Mouse (Mus musculus) midbrain, embryonic 14.5 days (tissue): ENCODE results near the gene Carmil1. TPM values are rescaled to one million over a fixed set of nuclear protein-coding genes. Genes with fewer than 3 reads are reported as not detected.
A peak's percentile ranks its signal among the peaks of the same experiment; 100 is the strongest.

Experiments used
- ATAC-seq: fragments of 200-750 bp; cut with Nextera tagmentation; 2 replicates; pipeline ENCODE4 v1.8.0; 2017; ENCODE audit warnings: moderate number of reproducible peaks, moderate library complexity; ENCODE audit not compliant: low FRiP score, low TSS enrichment
- DNase-seq: peaks from one replicate; pipeline ENCODE4 v3.0.0-alpha.2; 2015
- H3K27ac ChIP-seq: fragments of 300-500 bp; sonication (generic); replicated peaks from 2 replicates; pipeline ENCODE4 v1.5.1; 2014; ENCODE audit warnings: mild to moderate bottlenecking, low read depth, low read length, moderate library complexity
- H3K27me3 ChIP-seq: fragments of 300-500 bp; sonication (generic); 2 replicates; pipeline ENCODE4 v1.6.1; 2014; ENCODE audit warnings: low read length, control low read depth, mixed read lengths; ENCODE audit not compliant: control insufficient read depth, insufficient read depth
- H3K36me3 ChIP-seq: fragments of 300-500 bp; sonication (generic); 2 replicates; pipeline ENCODE4 v1.6.1; 2014; ENCODE audit warnings: low read length, control low read depth; ENCODE audit not compliant: control insufficient read depth, insufficient read depth
- H3K4me1 ChIP-seq: fragments of 300-500 bp; sonication (generic); 2 replicates; pipeline ENCODE4 v1.6.1; 2014; ENCODE audit warnings: mild to moderate bottlenecking, antibody characterized with exemption, low read length, control low read depth; ENCODE audit not compliant: control insufficient read depth, insufficient read depth
- H3K4me2 ChIP-seq: fragments of 300-500 bp; sonication (generic); 2 replicates; pipeline ENCODE4 v1.6.1; 2014; ENCODE audit warnings: mild to moderate bottlenecking, low read length, moderate library complexity
- H3K4me3 ChIP-seq: fragments of 300-500 bp; sonication (generic); replicated peaks from 2 replicates; pipeline ENCODE4 v1.5.1; 2014; ENCODE audit warnings: low read depth, low read length
- H3K9ac ChIP-seq: fragments of 300-500 bp; sonication (generic); replicated peaks from 2 replicates; pipeline ENCODE4 v1.6.1; 2014; ENCODE audit warnings: mild to moderate bottlenecking, low read length, moderate library complexity
- H3K9me3 ChIP-seq: fragments of 300-500 bp; sonication (generic); 2 replicates; pipeline ENCODE4 v1.6.1; 2016; ENCODE audit warnings: low read length, control low read depth, mixed read lengths; ENCODE audit not compliant: control insufficient read depth
- WGBS: fragments of 180-500 bp; shearing (Covaris S2); extraction: QIAGEN DNeasy Blood & Tissue Kit; methylation state at CpG from one replicate; pipeline ENCODE4 v1.1.7; 2014; 5-methylcytosine and 5-hydroxymethylcytosine counted together
- polyA plus RNA-seq: library from polyadenylated mRNA; unstranded; fragments of >200 nt; fragmentation: Nextera tagmentation; extraction: Ambion mirVana; gene quantifications from 2 replicates; pipeline ENCODE4 v1.2.1, GENCODE M21; 2014

Gene Carmil1
- polyA plus RNA-seq, 1 experiment from 2014 or later, result 32.3 TPM

DNA sequence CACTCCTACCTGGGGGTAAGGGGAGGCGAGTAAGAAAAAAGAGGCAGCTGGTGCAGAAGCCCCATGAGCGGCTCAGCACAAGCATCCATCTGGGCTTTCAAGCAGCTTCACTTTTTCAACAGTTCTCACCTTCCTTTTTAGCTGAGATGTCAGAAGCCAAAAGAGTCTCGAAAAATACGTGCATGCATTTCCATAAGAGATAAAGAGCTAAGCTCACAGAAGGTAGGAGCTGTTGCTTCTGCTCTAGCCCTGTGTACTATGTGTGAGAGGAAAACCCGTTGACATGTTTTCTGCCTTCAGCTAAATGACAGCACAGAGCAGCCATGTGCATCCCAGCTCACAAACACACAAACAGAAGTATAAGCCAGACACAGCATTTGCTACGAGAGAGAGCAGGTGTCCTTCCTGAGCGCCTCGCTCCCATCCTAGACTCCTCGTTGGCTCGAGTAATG is 123.0 kb downstream of the Carmil1 start:
- Histone ChIP-seq H3K27ac (no peak overlapping the region), H3K4me2 (no peak overlapping the region), H3K36me3 (no peaks in the 10 kb centered on the region), H3K27me3 (no peaks in the 10 kb centered on the region), H3K4me1 (peaks cover 6% of the 10 kb centered on the region; the same call in 1 of the 2 replicates), H3K9me3 (no peaks in the 10 kb centered on the region), H3K4me3 (no peak overlapping the region), H3K9ac (no peak overlapping the region)
- WGBS, result 89% methylated on average over 10 of the region's 10 CpGs
- DNase-seq, result no peak
- no peak for ATAC-seq

DNA sequence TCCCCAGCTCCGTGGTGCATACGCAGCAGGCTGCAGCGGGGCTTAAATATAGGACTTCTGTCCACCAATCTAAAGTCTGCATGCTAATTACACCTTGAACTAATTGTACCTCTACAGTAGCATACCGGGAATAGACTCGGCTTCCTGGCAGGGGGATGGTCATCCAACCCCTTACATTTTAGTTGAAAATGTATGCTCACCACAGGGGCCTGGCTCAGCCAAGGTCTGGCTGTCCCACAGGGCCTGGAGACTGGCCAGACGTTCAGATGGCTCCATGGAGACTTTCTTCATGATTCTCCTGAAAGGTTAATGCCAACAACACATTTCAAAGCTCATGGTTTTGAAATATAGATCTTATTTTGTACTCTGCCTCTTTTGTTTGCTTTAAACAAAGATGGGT is 125.4 kb downstream of the Carmil1 start:
- no peak overlapping the region for H3K4me2 ChIP-seq
- DNase-seq, result no peak
- WGBS, result 45% methylated on average over 6 of the region's 6 CpGs

DNA sequence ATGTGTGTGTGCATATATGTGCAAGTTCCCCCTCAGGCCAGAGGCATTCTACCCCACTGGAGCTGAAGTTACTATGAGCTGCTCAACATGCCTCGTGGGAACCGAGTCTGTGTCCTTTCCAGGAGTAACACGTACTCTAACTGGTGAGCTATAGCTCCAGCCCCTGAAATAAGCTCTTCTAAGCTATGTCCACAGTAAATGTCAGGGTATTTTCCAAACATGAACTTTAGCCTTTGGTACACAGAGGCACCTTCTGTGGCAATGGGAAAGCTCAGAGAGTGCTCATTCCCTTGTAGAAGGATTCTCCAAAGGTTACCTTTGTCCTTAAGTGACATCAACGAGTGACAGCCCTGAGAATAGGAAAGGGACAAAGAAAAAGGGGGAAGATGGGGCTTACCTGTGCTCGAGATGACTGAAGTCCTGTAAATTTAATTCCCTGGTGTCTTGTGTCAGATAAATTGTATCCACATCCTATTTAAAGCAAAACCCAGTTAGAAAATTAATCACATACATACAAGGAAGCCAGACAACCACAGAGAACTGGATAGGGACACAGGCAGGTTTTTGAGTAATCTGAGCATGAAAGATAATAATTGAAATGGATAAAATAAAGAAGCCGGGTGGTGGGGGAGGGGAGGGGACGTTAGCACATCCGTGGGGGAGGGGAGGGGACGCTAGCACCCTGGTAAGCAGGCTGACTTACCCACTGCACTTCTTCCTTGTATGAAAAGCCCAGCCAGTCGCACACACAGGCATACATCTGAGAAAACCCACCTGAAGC is 126.1 kb downstream of the Carmil1 start:
- H3K27me3 ChIP-seq, result no peaks in the 10 kb centered on the region
- H3K9me3 ChIP-seq, result no peaks in the 10 kb centered on the region
- H3K36me3 ChIP-seq, result no peaks in the 10 kb centered on the region
- 53% methylated on average over 10 of the region's 10 CpGs for WGBS
- ATAC-seq (no peak), DNase-seq (peak; percentile 33)
- H3K27ac ChIP-seq, result no peak overlapping the region
- no peak overlapping the region for H3K9ac ChIP-seq
- peaks cover 6% of the 10 kb centered on the region; the same call in 1 of the 2 replicates for H3K4me1 ChIP-seq
- no peak overlapping the region for H3K4me3 ChIP-seq
- no peak overlapping the region for H3K4me2 ChIP-seq

More for the DNA sequence above, 125.4 kb downstream of the Carmil1 start:
- ATAC-seq, result no peak
- Histone ChIP-seq H3K27me3 (no peaks in the 10 kb centered on the region), H3K27ac (no peak overlapping the region), H3K4me1 (peaks cover 6% of the 10 kb centered on the region; the same call in 1 of the 2 replicates), H3K36me3 (no peaks in the 10 kb centered on the region), H3K4me3 (no peak overlapping the region), H3K9ac (no peak overlapping the region), H3K9me3 (no peaks in the 10 kb centered on the region)

DNA sequence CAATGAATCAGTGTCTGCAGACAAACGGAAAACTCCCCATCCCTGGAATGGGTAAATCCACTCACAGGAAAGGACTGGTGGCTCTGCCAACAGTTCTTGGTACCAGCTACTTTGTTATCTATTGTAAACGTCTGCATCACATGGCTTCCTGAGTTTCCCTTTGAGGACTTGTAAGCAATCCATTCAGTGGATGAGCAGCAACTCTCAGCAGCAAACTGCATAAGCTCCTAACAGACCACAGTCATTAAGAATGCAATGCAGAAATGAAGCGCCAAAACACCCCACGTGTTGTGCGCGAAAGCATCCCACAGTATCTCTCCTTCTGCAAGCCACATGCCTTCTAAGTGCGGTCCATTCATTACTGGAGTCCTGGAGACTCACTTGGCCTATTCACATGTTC is 128.0 kb downstream of the Carmil1 start:
- 68% methylated on average over 7 of the region's 7 CpGs for WGBS
- H3K4me2 ChIP-seq, result no peak overlapping the region
- no peak overlapping the region for H3K9ac ChIP-seq
- no peak overlapping the region for H3K4me3 ChIP-seq
- no peak for ATAC-seq
- H3K27me3 ChIP-seq, result no peaks in the 10 kb centered on the region
- no peak overlapping the region for H3K27ac ChIP-seq
- H3K36me3 ChIP-seq, result no peaks in the 10 kb centered on the region
- H3K4me1 ChIP-seq, result peaks cover 6% of the 10 kb centered on the region; the same call in 1 of the 2 replicates
- peak; percentile 24 for DNase-seq
- no peaks in the 10 kb centered on the region for H3K9me3 ChIP-seq

DNA sequence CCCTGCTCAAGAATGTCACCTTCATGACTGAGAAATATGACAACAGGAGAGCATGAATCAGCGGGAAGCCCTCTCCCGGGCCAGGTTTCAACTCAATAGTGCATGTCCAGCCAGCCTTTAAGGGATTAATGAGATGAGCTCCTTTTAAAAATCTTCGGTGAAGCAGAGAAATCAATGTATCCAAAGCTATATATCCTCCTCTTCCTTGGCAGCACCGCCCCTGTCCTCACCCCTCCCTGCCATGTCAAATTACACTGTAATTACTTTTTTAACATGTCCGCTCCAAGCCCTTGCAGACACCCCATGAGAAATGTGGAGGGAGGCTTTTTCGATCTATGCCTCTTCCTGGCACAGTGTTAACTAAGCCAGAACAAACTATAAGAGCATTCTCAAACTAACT is 129.3 kb downstream of the Carmil1 start:
- H3K4me2 ChIP-seq, result no peak overlapping the region
- no peak overlapping the region for H3K4me3 ChIP-seq
- H3K27ac ChIP-seq, result no peak overlapping the region
- 26% methylated on average over 6 of the region's 6 CpGs for WGBS
- DNase-seq, result no peak
- H3K9me3 ChIP-seq, result no peaks in the 10 kb centered on the region
- no peaks in the 10 kb centered on the region for H3K27me3 ChIP-seq
- no peaks in the 10 kb centered on the region for H3K36me3 ChIP-seq
- peaks cover 6% of the 10 kb centered on the region; the same call in 1 of the 2 replicates for H3K4me1 ChIP-seq
- H3K9ac ChIP-seq, result no peak overlapping the region
- no peak for ATAC-seq

DNA sequence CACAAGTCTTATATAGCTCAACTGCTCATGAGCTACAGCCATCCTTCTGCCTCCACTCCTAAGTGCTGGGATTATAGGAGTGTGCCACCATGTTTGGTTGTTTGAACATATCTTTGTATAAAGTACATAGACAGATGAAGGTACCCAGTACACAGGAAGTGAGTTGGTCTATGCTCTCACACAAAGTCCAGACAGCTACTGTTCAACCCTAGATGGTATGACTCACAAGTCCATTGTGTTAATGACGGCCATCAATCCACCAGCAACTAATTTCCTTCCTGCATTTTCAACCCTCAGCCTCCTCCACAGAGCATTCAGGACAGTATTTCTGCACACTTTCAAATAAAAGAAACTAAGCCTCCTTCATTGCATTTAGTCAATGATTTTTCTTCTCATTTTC is 132.0 kb downstream of the Carmil1 start:
- Histone ChIP-seq H3K36me3 (no peaks in the 10 kb centered on the region), H3K9me3 (no peaks in the 10 kb centered on the region), H3K4me2 (no peak overlapping the region), H3K4me1 (no peaks in the 10 kb centered on the region), H3K27me3 (no peaks in the 10 kb centered on the region), H3K4me3 (no peak overlapping the region), H3K9ac (no peak overlapping the region), H3K27ac (no peak overlapping the region)
- WGBS, result 88% methylated on average over 1 of the region's 1 CpGs
- no peak for ATAC-seq
- DNase-seq, result no peak

DNA sequence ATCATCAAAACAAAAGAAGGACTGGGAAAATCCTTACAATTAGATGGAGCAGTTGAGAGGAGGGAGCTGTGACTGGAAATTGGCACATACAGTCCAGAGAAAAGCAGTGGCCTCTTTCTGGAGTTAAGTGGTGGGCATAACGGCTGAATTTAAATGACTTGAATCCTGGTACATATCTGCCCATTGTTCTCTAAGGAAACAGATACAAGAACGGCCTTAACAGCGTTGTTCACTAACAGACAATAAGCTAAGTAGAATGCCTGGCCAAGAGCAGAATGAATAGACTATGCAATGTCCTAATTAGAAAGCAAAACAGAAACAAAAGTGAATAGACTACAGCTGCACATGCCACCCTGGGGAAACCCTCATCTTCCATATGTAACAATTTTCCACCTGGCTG is 133.6 kb downstream of the Carmil1 start:
- Histone ChIP-seq H3K4me3 (no peak overlapping the region), H3K9me3 (no peaks in the 10 kb centered on the region), H3K36me3 (no peaks in the 10 kb centered on the region), H3K4me2 (no peak overlapping the region), H3K4me1 (no peaks in the 10 kb centered on the region), H3K27me3 (no peaks in the 10 kb centered on the region), H3K9ac (no peak overlapping the region), H3K27ac (no peak overlapping the region)
- ATAC-seq (no peak), DNase-seq (no peak)
- WGBS, result 67% methylated on average over 3 of the region's 3 CpGs

DNA sequence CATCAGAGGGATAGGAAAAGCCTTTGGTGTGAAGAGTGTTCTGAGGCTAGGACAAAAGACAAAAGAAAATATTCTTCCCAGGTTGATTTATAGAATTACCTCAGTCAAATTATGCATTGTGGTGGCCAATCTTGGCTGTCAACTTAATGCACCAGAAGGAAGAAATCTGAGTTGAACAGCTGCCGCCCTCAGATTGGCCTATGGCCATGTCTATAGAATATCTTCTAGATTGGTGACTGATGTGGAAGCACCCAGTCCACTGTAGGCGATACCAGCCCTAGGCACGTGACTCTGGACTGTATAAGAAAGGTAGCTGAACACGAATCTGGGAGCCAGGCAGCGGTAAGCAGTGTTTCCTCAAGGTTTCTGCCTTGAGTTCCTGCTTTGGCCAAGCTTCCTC is 134.1 kb downstream of the Carmil1 start:
- Histone ChIP-seq H3K27me3 (no peaks in the 10 kb centered on the region), H3K9me3 (no peaks in the 10 kb centered on the region), H3K27ac (no peak overlapping the region), H3K4me3 (no peak overlapping the region), H3K36me3 (no peaks in the 10 kb centered on the region), H3K4me1 (no peaks in the 10 kb centered on the region), H3K9ac (no peak overlapping the region), H3K4me2 (no peak overlapping the region)
- WGBS, result 95% methylated on average over 5 of the region's 5 CpGs
- DNase-seq (no peak), ATAC-seq (no peak)

DNA sequence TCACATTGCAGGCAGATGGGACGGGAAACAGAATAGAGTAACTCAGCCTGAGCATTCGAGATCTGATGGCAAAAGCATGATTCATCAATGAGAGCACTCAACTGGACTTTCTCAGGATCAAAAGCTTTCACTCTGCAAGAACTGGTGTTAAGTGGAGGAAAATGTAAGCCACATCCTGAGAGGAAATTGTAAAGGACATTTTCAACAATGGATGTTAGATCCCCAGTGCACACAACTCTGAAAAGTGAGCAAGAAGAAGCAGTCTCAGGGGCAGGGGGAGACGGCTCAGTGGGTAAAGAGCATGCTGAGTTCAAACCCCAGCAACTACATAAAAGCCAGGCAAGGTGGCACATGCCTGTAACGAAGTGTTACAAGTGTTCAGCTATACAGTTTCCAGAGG is 135.7 kb downstream of the Carmil1 start:
- DNase-seq (no peak), ATAC-seq (no peak)
- H3K36me3 ChIP-seq, result no peaks in the 10 kb centered on the region
- no peak overlapping the region for H3K4me3 ChIP-seq
- H3K4me2 ChIP-seq, result no peak overlapping the region
- 60% methylated on average over 4 of the region's 4 CpGs for WGBS
- H3K27me3 ChIP-seq, result no peaks in the 10 kb centered on the region
- no peaks in the 10 kb centered on the region for H3K9me3 ChIP-seq
- no peaks in the 10 kb centered on the region for H3K4me1 ChIP-seq
- H3K27ac ChIP-seq, result no peak overlapping the region
- no peak overlapping the region for H3K9ac ChIP-seq
